Mouse (Mus musculus) MEL (cell line): ENCODE results near the gene Zrsr2.

Experiments used
- CHD2 ChIP-seq: IDR thresholded peaks from 2 replicates; pipeline ENCODE4 v1.6.1; 2011; ENCODE audit warnings: low read length, improper control_type of control experiment
- EP300 ChIP-seq, 2 experiments: IDR thresholded peaks; 2 replicates each; pipeline ENCODE4 v1.6.1; 2011; ENCODE audit warnings: improper control_type of control experiment in 2 of 2, low read length in 2 of 2, low read depth in 1 of 2, mild to moderate bottlenecking in 1 of 2

- TF ChIP-seq EP300 (IDR thresholded peaks at IDR 0.05; ENCODE audit: low read depth in 1 of 2, low read length in 2 of 2): no peak
- no peak for TF ChIP-seq CHD2
These were observed 72.9 kb downstream of the Zrsr2 start for GRCm38 (mm10) chrX:163885539-163885981.
